Mouse (Mus musculus): ENCODE measurements around the gene Serpinb1a. TPM values are rescaled to one million over a fixed set of nuclear protein-coding genes. Genes with fewer than 3 reads are reported as not detected.

Serpinb1a gene
- total RNA-seq, 2 experiments from 2014 or later: 2.5 to 3.8 TPM

- DNase-seq (ENCODE audit: low spot score in 2 of 2): no peak
- intact Hi-C loops (cut with DNase I): no loop called here
These were observed 47.2 kb downstream of the Serpinb1a start for GRCm38 (mm10) chr13:32803701-32804345.

- intact Hi-C loops (cut with DNase I): no loop called here
- DNase-seq (ENCODE audit: low spot score in 2 of 2): peak; percentile 62 to 68
These were observed 48.5 kb downstream of the Serpinb1a start, which contains the start of gene D930007J09Rik for GRCm38 (mm10) chr13:32802259-32803081. Gene D930007J09Rik (minus strand): TSS chr13:32802849.

GRCm38 (mm10) chr13:32801693-32802221 is 49.2 kb downstream of the Serpinb1a start, which contains the start of gene Wrnip1:
Gene Wrnip1 (plus strand): TSS chr13:32802038.
- peak; percentile 96 to 100 for DNase-seq (ENCODE audit: low spot score in 2 of 2)
- intact Hi-C loops (cut with DNase I): no loop called here

DNA sequence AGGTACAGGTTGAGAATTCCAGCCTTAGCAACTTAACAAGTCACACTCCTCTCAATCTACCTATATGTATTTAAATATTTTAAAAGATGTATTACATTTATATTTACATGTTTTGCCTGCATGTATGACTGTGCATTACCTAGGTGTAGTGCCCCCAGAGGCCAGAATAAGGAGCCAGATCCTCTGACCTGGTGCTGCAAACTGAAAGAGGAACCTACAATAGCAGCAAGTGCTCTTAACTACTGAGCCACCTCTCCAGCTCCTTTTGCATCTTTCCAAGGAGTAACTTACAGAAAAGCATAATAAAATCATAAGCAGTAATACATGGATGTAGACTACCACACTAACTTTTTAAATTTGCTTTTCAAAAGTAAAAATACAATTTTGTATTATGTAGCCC is 50.1 kb downstream of the Serpinb1a start:
- DNase-seq (ENCODE audit: low spot score in 2 of 2): no peak
- intact Hi-C loops (cut with DNase I): no loop called here

GRCm38 (mm10) chr13:32799131-32799530 is 51.9 kb downstream of the Serpinb1a start:
- no peak for DNase-seq (ENCODE audit: low spot score in 2 of 2)
- intact Hi-C loops (cut with DNase I): loop anchor here (2.0 to 5.0 kb wide), 2 partner anchors 30 to 1007 kb away; no protein-coding TSS in a partner anchor

GRCm38 (mm10) chr13:32797085-32797484 is 53.9 kb downstream of the Serpinb1a start:
- no peak for DNase-seq (ENCODE audit: low spot score in 2 of 2)
- intact Hi-C loops (cut with DNase I): loop anchor here (5.0 kb wide), 1 partner anchor 1005 kb away; no protein-coding TSS in a partner anchor

- DNase-seq (ENCODE audit: low spot score in 2 of 2): no peak
- intact Hi-C loops (cut with DNase I): loop anchor here (5.0 kb wide), 1 partner anchor 1003 kb away; no protein-coding TSS in a partner anchor
These were observed 55.8 kb downstream of the Serpinb1a start for GRCm38 (mm10) chr13:32795166-32795565.

GRCm38 (mm10) chr13:32794619-32795018 is 56.4 kb downstream of the Serpinb1a start:
- intact Hi-C loops (cut with DNase I): loop anchor here (5.0 kb wide), 1 partner anchor 1002 kb away; no protein-coding TSS in a partner anchor
- no peak for DNase-seq (ENCODE audit: low spot score in 2 of 2)

Other genes with a start within 250 kb of the Serpinb1a start
- under 1 TPM; 0.14 to 0.16 TPM for gene Mylk4, start 67.2 kb downstream of the Serpinb1a start, total RNA-seq (2021)
- gene Wrnip1, start 49.1 kb downstream of the Serpinb1a start, total RNA-seq (2021): 10 to 100 TPM; 56.5 to 67.2 TPM
- gene D930007J09Rik, start 48.3 kb downstream of the Serpinb1a start, total RNA-seq (2021): 1 to 10 TPM; 1.1 to 1.7 TPM
- gene Serpinb1c, start 47.0 kb upstream of the Serpinb1a start, total RNA-seq (2021): not detected
- gene Serpinb6b, start 114.0 kb upstream of the Serpinb1a start, total RNA-seq (2021): 1 to 10 TPM; 1.3 to 1.6 TPM
- gene Serpinb9, start 152.1 kb upstream of the Serpinb1a start, total RNA-seq (2021): 1 to 10 TPM; 4.0 to 4.7 TPM
- gene Serpinb9b, start 176.2 kb upstream of the Serpinb1a start, total RNA-seq (2021): not detected
- 1 to 10 TPM; 1.5 to 2.3 TPM for gene Serpinb1b, start 227.4 kb upstream of the Serpinb1a start, total RNA-seq (2021)

All from left cerebral cortex, postnatal 25 days (tissue).